In the genomic region with DNA sequence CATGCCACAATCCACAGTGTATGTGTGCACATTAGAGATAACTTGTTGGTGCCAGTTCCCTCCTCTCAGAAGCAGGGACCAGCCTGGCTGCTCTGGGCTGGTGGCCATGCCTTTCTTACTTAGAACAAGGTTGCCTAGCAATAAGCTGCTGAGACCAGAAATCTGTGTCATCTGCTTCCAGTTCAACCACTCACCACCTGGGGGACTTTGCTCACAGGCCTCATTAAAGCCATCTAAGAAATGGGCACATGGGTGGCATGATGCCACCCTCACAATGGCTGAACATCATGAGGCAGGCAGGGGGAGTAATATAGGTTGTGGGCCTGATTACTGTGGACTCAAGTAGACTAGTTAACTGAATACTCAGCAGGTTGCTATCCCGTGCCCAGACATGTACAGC, we compare ENCODE assay signal across 8 mouse cellular contexts. TPM values are rescaled to one million over a fixed set of nuclear protein-coding genes. Genes with fewer than 3 reads are reported as not detected.
DNase-seq lines count a peak whose midpoint lies in the region; ATAC-seq lines count a peak whose summit lies in the region.

No protein-coding gene starts in this region.

- H3K9ac ChIP-seq in forebrain, embryonic 14.5 days (ENCODE audit: low read length) = no peak overlapping the region

- 77% methylated on average over 1 of the region's 1 CpGs for WGBS in forebrain, embryonic 14.5 days
- 89% methylated on average over 1 of the region's 1 CpGs for WGBS in forebrain, embryonic 10.5 days
- 87% methylated on average over 1 of the region's 1 CpGs for WGBS in limb, embryonic 10.5 days

- H3K36me3 ChIP-seq in forebrain, embryonic 14.5 days (ENCODE audit: control insufficient read depth, insufficient read depth, low read length) = no peaks in the 10 kb centered on the region
- no peaks in the 10 kb centered on the region for H3K36me3 ChIP-seq in forebrain, embryonic 10.5 days (replicated peaks)
- no peaks in the 10 kb centered on the region for H3K36me3 ChIP-seq in limb, embryonic 10.5 days

- H3K27me3 ChIP-seq in forebrain, embryonic 14.5 days (replicated peaks; ENCODE audit: control insufficient read depth, insufficient read depth, low read length) = no peaks in the 10 kb centered on the region
- H3K27me3 ChIP-seq in forebrain, embryonic 10.5 days (ENCODE audit: poor library complexity, severe bottlenecking) = no peaks in the 10 kb centered on the region
- no peaks in the 10 kb centered on the region for H3K27me3 ChIP-seq in limb, embryonic 10.5 days (ENCODE audit: low read depth, poor library complexity, severe bottlenecking)

- no peak overlapping the region for H3K4me2 ChIP-seq in forebrain, embryonic 14.5 days (ENCODE audit: low read length)

- H3K27ac ChIP-seq in forebrain, embryonic 14.5 days (ENCODE audit: low read depth, low read length) = 0 out of 2 replicates have a peak overlapping the region, but pooled peaks have one; percentile 4
- H3K27ac ChIP-seq in forebrain, embryonic 10.5 days = no peak overlapping the region
- H3K27ac ChIP-seq in limb, embryonic 10.5 days = no peak overlapping the region

- no peak for ATAC-seq in forebrain, embryonic 14.5 days
- ATAC-seq in erythroid progenitor cell, adult 5-6 weeks (replicated peaks; ENCODE audit: low FRiP score, poor library complexity, severe bottlenecking) = no peak

- peak; percentile 70 for DNase-seq in forebrain, embryonic 14.5 days (ENCODE audit: low spot score)
- no peak for DNase-seq in forebrain, embryonic 10.5 days (ENCODE audit: extremely low spot score, low spot score)
- peak; percentile 42 for DNase-seq in 416B (ENCODE audit: low read depth)
- peak; percentile 74 for DNase-seq in cerebellum, adult 9-10 months
- DNase-seq in left cerebral cortex, adult 9 months (ENCODE audit: low spot score in 2 of 2) = peak; percentile 42 to 68
- DNase-seq in limb, embryonic 10.5 days (ENCODE audit: low spot score) = no peak
- no peak for DNase-seq in thymus, postnatal 10 days (ENCODE audit: low spot score in 2 of 2)

- no peak overlapping the region for H3K4me3 ChIP-seq in forebrain, embryonic 14.5 days (ENCODE audit: low read depth, low read length)
- no peak overlapping the region for H3K4me3 ChIP-seq in forebrain, embryonic 10.5 days
- no peak overlapping the region for H3K4me3 ChIP-seq in limb, embryonic 10.5 days

- no peaks in the 10 kb centered on the region for H3K9me3 ChIP-seq in forebrain, embryonic 14.5 days (replicated peaks; ENCODE audit: control insufficient read depth, low read length)
- H3K9me3 ChIP-seq in forebrain, embryonic 10.5 days = no peaks in the 10 kb centered on the region
- H3K9me3 ChIP-seq in limb, embryonic 10.5 days (replicated peaks) = no peaks in the 10 kb centered on the region

- H3K4me1 ChIP-seq in forebrain, embryonic 14.5 days (ENCODE audit: control insufficient read depth, insufficient read depth, low read length) = peaks cover 26% of the 10 kb centered on the region
- H3K4me1 ChIP-seq in forebrain, embryonic 10.5 days = peaks cover 49% of the 10 kb centered on the region
- peaks cover 31% of the 10 kb centered on the region for H3K4me1 ChIP-seq in limb, embryonic 10.5 days

RNA-seq across cellular contexts. Expression of a gene that starts 1.3 kb away (rescaled TPM):
- 95.1 and 96.7 TPM in 2 replicates for polyA plus RNA-seq in forebrain, embryonic 14.5 days (2014; fragmentation: Nextera tagmentation; extraction: Ambion mirVana)
- polyA plus RNA-seq in forebrain, embryonic 10.5 days (2016; fragmentation: Nextera tagmentation; extraction: Ambion mirVana) = 120 and 134 TPM in 2 replicates
- polyA plus RNA-seq in limb, embryonic 10.5 days (2016; fragmentation: Nextera tagmentation; extraction: Ambion mirVana) = 67.5 and 83.4 TPM in 2 replicates
- 0.42 and 1.4 TPM in 2 replicates for total RNA-seq in erythroid progenitor cell, adult 5-6 weeks (2015; ENCODE audit: low replicate concordance)
- 0.90 and 1.2 TPM in 2 replicates for total RNA-seq in erythroid progenitor cell, adult 5-6 weeks (2017; ENCODE audit: low replicate concordance)

Comparison
In these comparisons a context has a peak if more than half of its experiments do, and no peak if none do; other contexts are left out.
1. DNase-seq: peak in forebrain, embryonic 14.5 days (single experiment), 416B (single experiment), cerebellum, adult 9-10 months (single experiment) and left cerebral cortex, adult 9 months (2 of 2); none in forebrain, embryonic 10.5 days (single experiment), limb, embryonic 10.5 days (single experiment) and thymus, postnatal 10 days (0 of 2).